Mouse (Mus musculus): ENCODE measurements around the gene Lamb3.

DNA sequence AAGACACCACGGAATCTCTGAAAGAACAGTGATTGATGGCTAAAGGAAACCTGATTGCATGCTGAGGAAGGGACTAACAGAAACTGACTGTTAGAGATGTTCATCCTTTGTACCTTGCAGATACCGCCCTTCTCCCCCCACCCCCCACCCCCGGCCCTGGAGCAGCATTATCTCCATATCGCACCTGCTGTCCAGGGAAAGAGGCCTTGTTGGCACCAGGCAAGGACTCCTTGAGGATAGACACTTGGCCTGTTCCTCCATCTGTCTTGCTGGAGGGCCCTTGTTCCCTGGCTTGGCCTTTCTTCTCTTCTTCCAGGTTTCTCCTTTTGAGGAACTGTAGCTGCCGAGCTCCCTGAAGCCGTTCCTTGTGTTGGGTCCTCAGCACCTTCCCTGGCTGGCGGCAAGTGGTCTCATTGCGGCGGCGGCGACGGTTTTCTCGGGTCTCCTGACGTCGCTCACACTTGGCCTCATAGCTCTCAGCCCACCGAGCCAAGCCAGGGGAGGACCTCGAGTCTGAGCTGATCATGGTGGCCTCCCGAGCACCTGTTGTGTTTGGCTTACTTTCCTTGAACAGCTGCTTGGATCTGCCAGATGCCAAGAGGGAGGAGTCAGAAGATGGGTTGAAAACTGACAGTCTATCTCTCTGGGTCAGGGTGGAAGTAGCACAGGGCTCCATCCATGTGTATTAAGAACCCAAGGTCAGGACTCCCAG lies 9.8 kb upstream of the Lamb3 start:
- TF ChIP-seq POLR2A (IDR thresholded peaks at IDR 0.05; ENCODE audit: extremely low read depth, insufficient read depth, low read length) (no peak), CTCF (IDR thresholded peaks at IDR 0.05; ENCODE audit: low read depth, low read length) (no peak)

Data from liver, adult 2 months (tissue).